Mouse (Mus musculus) intestine, embryonic 16.5 days (tissue): Measurements from ENCODE around the gene Gm6408. TPM values are rescaled to one million over a fixed set of nuclear protein-coding genes. Genes with fewer than 3 reads are reported as not detected.
"Not testable (repeated sequence)": the region's sequence is repeated elsewhere in the genome, so short reads cannot be mapped to it uniquely, and the experiment has no call there.

Experiments
- ATAC-seq: fragments of 200-750 bp; cut with Nextera tagmentation; 2 replicates; pipeline ENCODE4 v1.8.0; 2017; ENCODE audit warnings: moderate TSS enrichment, moderate library complexity
- H3K27ac ChIP-seq: fragments of 300-500 bp; sonication (generic); 2 replicates; pipeline ENCODE4 v1.5.1; 2014; ENCODE audit warnings: mild to moderate bottlenecking, low read length
- H3K27me3 ChIP-seq: fragments of 300-500 bp; sonication (generic); replicated peaks from 2 replicates; pipeline ENCODE4 v1.6.1; 2014; ENCODE audit warnings: low read length, control low read depth, mixed read lengths; ENCODE audit not compliant: control insufficient read depth, insufficient read depth
- H3K36me3 ChIP-seq: fragments of 300-500 bp; sonication (generic); 2 replicates; pipeline ENCODE4 v1.6.1; 2014; ENCODE audit warnings: low read length, control low read depth; ENCODE audit not compliant: control insufficient read depth, insufficient read depth
- H3K4me1 ChIP-seq: fragments of 300-500 bp; sonication (generic); 2 replicates; pipeline ENCODE4 v1.6.1; 2014; ENCODE audit warnings: low read length, control low read depth, mixed read lengths; ENCODE audit not compliant: control insufficient read depth, insufficient read depth
- H3K4me2 ChIP-seq: fragments of 300-500 bp; sonication (generic); 2 replicates; pipeline ENCODE4 v1.6.1; 2014; ENCODE audit warnings: low read depth, low read length, control low read depth
- H3K4me3 ChIP-seq: fragments of 300-500 bp; sonication (generic); 2 replicates; pipeline ENCODE4 v1.5.1; 2014; ENCODE audit warnings: mild to moderate bottlenecking, low read length
- H3K9ac ChIP-seq: fragments of 300-500 bp; sonication (generic); 2 replicates; pipeline ENCODE4 v1.6.1; 2014; ENCODE audit warnings: low read depth, low read length
- H3K9me3 ChIP-seq: fragments of 300-500 bp; sonication (generic); 2 replicates; pipeline ENCODE4 v1.6.1; 2016; ENCODE audit warnings: low read length, control low read depth; ENCODE audit not compliant: control insufficient read depth
- WGBS: fragments of 180-500 bp; shearing (Covaris S2); extraction: QIAGEN DNeasy Blood & Tissue Kit; methylation state at CpG from one replicate; pipeline ENCODE4 v1.1.7; 2014; 5-methylcytosine and 5-hydroxymethylcytosine counted together
- polyA plus RNA-seq: library from polyadenylated mRNA; unstranded; fragments of >200 nt; fragmentation: Nextera tagmentation; extraction: Ambion mirVana; gene quantifications from 2 replicates; pipeline ENCODE4 v1.2.1, GENCODE M21; 2015

The Gm6408 gene
- polyA plus RNA-seq, 1 experiment from 2014 or later, result not detected

DNA sequence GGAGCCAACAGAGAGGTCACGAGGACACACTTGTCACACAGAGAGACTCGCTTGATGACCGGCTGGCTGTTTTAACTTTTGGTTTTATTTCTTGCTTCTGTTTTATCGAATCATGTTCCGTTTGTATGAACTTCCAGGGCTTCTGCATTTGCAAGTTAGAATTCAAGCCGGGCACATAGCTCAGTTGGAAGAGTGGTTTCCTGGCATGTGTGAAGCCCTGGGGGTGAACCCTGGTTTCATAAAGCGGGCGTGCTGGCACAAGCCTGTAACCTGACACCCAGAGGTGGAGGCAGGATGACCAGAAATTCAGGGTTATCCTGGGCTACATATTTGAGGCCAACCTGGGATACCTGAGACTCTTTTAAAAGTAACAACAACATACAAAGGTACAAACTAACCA, 20.2 kb upstream of the Gm6408 start:
- Histone ChIP-seq H3K27ac (no peak overlapping the region), H3K4me1 (no peaks in the 10 kb centered on the region)

DNA sequence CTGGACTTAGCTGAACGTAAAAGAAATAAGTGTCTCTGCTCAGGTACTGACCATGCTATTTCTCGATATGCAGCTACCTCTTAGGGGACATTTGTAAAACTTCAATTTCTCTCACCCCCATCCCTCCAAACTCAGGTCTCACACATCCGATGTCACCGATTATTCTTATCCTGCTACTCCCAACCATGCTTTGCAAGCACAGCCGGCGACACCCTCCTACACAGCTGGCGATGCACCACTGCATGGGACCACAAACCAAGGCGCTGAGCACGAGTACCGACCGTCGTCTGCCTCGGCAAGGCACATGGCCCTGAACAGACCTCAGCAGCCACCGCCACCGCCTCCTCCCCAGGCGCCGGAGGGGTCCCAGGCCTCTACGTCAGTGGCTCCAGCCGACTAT, 15.1 kb upstream of the Gm6408 start:
- Histone ChIP-seq H3K27me3 (no peaks in the 10 kb centered on the region), H3K9ac (no peak overlapping the region), H3K4me3 (no peak overlapping the region), H3K4me2 (no peak overlapping the region), H3K36me3 (no peaks in the 10 kb centered on the region), H3K4me1 (no peaks in the 10 kb centered on the region), H3K27ac (no peak overlapping the region), H3K9me3 (no peaks in the 10 kb centered on the region)
- ATAC-seq, result no peak
- 93% methylated on average over 19 of the region's 19 CpGs for WGBS

More for the DNA sequence above, 20.2 kb upstream of the Gm6408 start:
- H3K9me3 ChIP-seq, result no peaks in the 10 kb centered on the region
- H3K9ac ChIP-seq, result no peak overlapping the region
- no peaks in the 10 kb centered on the region for H3K36me3 ChIP-seq
- WGBS, result 80% methylated on average over 8 of the region's 8 CpGs
- H3K27me3 ChIP-seq, result no peaks in the 10 kb centered on the region
- no peak overlapping the region for H3K4me2 ChIP-seq
- no peak for ATAC-seq
- H3K4me3 ChIP-seq, result no peak overlapping the region

DNA sequence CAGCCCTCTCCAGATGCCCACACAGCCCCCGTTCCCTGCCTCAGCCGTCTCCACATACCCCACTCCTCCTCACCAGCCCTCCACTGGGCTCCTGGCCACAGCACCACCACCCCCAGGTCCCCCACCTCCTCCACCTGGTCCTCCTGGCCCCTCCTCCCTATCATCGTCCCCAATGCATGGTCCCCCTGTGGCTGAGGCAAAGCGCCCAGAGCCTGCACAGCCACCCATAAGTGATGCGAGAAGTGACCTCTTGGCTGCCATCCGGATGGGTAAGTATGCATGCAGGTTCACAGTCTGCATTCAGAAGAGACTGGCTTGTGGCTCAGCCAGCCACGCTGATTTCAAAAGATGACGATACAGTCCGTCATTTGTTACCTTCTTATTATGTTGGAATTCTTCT, 13.5 kb upstream of the Gm6408 start:
- no peaks in the 10 kb centered on the region for H3K36me3 ChIP-seq
- H3K9ac ChIP-seq, result no peak overlapping the region
- H3K9me3 ChIP-seq, result no peaks in the 10 kb centered on the region
- H3K4me2 ChIP-seq, result no peak overlapping the region
- no peak overlapping the region for H3K4me3 ChIP-seq
- ATAC-seq, result no peak
- no peak overlapping the region for H3K27ac ChIP-seq
- H3K4me1 ChIP-seq, result no peaks in the 10 kb centered on the region
- 93% methylated on average over 9 of the region's 9 CpGs for WGBS
- no peaks in the 10 kb centered on the region for H3K27me3 ChIP-seq

DNA sequence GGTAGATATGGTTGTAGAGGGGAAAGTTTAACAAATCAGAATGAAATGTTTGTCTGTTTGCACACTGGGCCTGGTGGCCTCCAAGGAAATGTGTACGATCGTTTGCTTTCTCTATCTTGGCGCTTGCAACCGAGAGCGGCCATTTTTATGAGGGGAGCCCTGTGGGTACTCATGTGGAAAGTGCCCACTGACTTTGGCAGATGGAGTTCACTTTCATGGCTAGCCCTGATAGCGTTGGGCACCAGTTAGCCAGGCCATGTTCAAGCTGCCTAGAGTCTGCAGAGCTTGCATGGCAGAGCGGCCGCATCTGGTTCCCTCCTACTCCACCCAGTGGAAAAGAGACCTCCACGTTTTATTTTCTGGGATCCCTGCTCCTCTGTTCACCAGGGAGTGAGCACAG, 10.9 kb upstream of the Gm6408 start:
- H3K27me3 ChIP-seq, result no peaks in the 10 kb centered on the region
- H3K9me3 ChIP-seq, result no peaks in the 10 kb centered on the region
- no peak for ATAC-seq
- H3K9ac ChIP-seq, result no peak overlapping the region
- H3K27ac ChIP-seq, result no peak overlapping the region
- WGBS, result 80% methylated on average over 9 of the region's 9 CpGs
- H3K4me2 ChIP-seq, result no peak overlapping the region
- no peak overlapping the region for H3K4me3 ChIP-seq
- H3K4me1 ChIP-seq, result no peaks in the 10 kb centered on the region
- H3K36me3 ChIP-seq, result no peaks in the 10 kb centered on the region

DNA sequence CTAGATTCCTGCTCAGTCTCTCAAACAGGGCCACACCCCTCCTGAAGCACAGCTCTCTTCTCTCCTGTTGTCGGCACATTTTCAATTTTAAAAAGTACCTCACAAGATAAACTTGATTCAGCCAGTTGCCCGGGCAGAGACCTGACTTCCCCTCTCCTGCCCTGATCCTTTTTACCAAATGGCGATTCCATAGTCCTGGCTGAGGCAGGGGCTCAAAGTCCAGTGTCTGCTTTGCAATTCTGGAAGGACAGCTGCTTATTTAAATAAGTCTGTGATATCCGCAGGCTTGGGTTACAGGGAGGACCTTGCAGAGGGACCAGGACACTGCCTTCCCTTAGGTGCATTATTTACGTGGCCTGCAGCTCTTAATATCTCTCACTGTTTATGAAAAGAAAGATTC, 10.5 kb upstream of the Gm6408 start:
- no peak overlapping the region for H3K9ac ChIP-seq
- 67% methylated on average over 5 of the region's 5 CpGs for WGBS
- no peaks in the 10 kb centered on the region for H3K9me3 ChIP-seq
- no peaks in the 10 kb centered on the region for H3K36me3 ChIP-seq
- no peak overlapping the region for H3K27ac ChIP-seq
- ATAC-seq, result no peak
- H3K4me3 ChIP-seq, result no peak overlapping the region
- H3K27me3 ChIP-seq, result no peaks in the 10 kb centered on the region
- H3K4me1 ChIP-seq, result no peaks in the 10 kb centered on the region
- no peak overlapping the region for H3K4me2 ChIP-seq

DNA sequence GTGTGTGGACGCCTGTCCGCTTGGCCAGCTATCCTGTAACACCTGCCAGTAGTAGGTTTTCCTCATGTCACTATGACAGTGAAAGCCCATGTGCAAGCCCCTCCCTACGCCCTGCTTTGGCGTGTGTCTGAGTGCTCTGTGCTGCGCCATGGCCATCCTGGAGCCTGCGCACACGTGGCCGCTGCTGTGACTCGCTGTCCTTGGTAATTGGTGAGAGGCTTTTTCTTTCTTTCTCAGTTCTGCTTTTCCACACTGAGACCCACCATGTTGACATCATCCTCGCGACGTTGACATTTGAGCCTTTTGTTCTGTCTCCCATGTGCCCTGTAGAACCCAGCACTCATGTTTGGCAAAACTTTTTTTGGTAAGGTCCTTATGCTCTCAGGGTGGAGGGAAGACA, 9.9 kb upstream of the Gm6408 start:
- no peak overlapping the region for H3K9ac ChIP-seq
- H3K4me1 ChIP-seq, result no peaks in the 10 kb centered on the region
- WGBS, result 88% methylated on average over 12 of the region's 12 CpGs

DNA sequence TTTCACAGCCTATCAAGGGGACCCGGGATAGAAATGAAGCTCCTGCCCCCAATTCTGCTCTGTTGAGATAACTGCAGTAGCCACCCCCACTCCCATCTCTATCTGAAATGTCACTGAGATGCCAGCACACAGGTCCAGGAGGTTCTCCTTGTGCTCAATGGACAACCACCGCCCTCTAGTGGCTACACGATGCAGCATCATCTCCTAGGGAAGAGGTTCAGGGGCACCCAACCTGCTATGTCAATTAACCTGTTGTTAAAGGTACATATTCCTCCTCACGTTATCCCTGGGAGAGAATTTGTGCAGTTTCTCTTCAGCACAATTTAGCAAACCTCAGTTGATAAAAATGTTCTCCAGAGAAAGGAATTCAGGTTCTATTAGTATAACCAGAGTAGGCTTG, 2.2 kb upstream of the Gm6408 start:
- H3K4me3 ChIP-seq, H3K27ac ChIP-seq, ATAC-seq, H3K36me3 ChIP-seq, H3K9me3 ChIP-seq, H3K9ac ChIP-seq, H3K27me3 ChIP-seq, H3K4me2 ChIP-seq, H3K4me1 ChIP-seq: not testable (repeated sequence)
- 3% methylated on average over 4 of the region's 4 CpGs for WGBS

More for the DNA sequence above, 9.9 kb upstream of the Gm6408 start:
- Histone ChIP-seq H3K27ac (no peak overlapping the region), H3K4me3 (no peak overlapping the region), H3K4me2 (no peak overlapping the region), H3K27me3 (no peaks in the 10 kb centered on the region), H3K9me3 (no peaks in the 10 kb centered on the region), H3K36me3 (no peaks in the 10 kb centered on the region)
- ATAC-seq, result no peak

DNA sequence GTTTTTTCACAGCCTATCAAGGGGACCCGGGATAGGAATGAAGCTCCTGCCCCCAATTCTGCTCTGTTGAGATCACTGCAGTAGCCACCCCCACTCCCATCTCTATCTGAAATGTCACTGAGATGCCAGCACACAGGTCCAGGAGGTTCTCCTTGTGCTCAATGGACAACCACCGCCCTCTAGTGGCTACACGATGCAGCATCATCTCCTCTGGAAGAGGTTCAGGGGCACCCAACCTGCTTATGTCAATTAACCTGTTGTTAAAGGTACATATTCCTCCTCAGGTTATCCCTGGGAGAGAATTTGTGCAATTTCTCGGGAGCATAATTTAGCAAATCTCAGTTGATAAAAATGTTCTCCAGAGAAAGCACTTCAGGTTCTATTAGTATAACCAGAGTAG, 7.2 kb downstream of the Gm6408 start:
- WGBS, result 13% methylated on average over 3 of the region's 4 CpGs
- not testable (repeated sequence) for H3K36me3 ChIP-seq, H3K4me3 ChIP-seq, H3K27ac ChIP-seq, H3K4me2 ChIP-seq, H3K27me3 ChIP-seq, H3K9ac ChIP-seq, H3K9me3 ChIP-seq, H3K4me1 ChIP-seq, ATAC-seq

DNA sequence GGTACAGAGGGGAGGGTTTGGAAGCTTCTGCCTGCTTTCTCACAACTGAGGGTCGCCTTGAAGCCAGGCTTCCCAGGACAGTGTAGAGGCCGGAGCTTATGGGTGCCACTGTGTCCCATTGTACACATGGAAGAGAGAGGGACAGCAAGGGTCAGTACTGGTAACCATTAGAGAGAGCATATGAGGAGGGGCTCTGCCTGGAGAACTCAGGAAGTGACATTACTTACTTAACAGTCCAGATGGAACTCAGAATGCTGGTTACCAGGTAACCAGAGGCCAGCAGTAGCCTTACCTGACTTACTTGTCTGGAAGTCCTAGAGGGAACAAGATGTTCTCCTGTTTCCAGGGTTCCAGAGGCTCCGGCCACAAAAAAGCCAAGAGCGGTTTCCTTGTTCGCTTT, 9.3 kb downstream of the Gm6408 start, which contains the start of gene Gm6370:
Gene Gm6370 (plus strand): TSS at position 301 of the 400 bp plus-strand sequence.
- H3K27ac ChIP-seq, H3K4me3 ChIP-seq, ATAC-seq, H3K27me3 ChIP-seq, H3K4me2 ChIP-seq, H3K9me3 ChIP-seq, H3K9ac ChIP-seq, H3K4me1 ChIP-seq, H3K36me3 ChIP-seq: not testable (repeated sequence)
- no CpG with 5 or more reads among the region's 5 CpGs for WGBS

DNA sequence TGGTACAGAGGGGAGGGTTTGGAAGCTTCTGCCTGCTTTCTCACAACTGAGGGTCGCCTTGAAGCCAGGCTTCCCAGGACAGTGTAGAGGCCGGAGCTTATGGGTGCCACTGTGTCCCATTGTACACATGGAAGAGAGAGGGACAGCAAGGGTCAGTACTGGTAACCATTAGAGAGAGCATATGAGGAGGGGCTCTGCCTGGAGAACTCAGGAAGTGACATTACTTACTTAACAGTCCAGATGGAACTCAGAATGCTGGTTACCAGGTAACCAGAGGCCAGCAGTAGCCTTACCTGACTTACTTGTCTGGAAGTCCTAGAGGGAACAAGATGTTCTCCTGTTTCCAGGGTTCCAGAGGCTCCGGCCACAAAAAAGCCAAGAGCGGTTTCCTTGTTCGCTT, 20.3 kb downstream of the Gm6408 start, which contains the start of gene 4930449I24Rik:
Gene 4930449I24Rik (plus strand): TSS at position 301 of the 400 bp plus-strand sequence.
- ATAC-seq, H3K36me3 ChIP-seq, H3K27me3 ChIP-seq, H3K9me3 ChIP-seq, H3K4me1 ChIP-seq, H3K9ac ChIP-seq, H3K4me3 ChIP-seq, H3K4me2 ChIP-seq, H3K27ac ChIP-seq: not testable (repeated sequence)
- no CpG with 5 or more reads among the region's 5 CpGs for WGBS
